Mouse (Mus musculus): ENCODE measurements around the gene Nono.

DNA sequence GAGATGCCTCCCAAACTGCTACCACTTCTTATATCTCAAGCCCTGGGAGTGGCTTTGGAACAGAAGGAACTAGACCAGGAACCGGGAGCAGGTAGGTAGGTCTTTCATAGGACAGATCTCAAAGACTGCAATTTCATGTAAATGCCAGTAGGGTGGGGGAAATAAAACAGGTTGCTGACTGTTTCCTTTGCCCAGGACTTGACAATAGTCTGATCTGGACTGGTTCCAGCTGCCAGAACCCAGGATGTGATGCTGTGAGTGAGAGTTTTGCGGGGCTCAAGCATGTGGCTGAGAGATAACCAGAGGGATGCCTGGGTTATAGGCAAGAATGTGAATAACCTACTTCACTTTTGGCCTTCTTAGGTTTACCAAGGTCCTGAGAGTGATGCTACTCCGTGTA is 22.5 kb downstream of the Nono start:
- TF ChIP-seq ETS1 (IDR thresholded peaks at IDR 0.05; ENCODE audit: low read depth, low read length) (no peak), BHLHE40 (IDR thresholded peaks at IDR 0.05; ENCODE audit: borderline replicate concordance, low read depth, low read length) (no peak), CTCF (IDR thresholded peaks at IDR 0.05 in 2 of 3, conservative IDR thresholded peaks at IDR 0.05 in 1 of 3; ENCODE audit: control insufficient read depth in 1 of 3, insufficient read depth in 1 of 3, low read depth in 2 of 3, low read length in 3 of 3, poor library complexity in 1 of 3, severe bottlenecking in 1 of 3) (peak in 1 of 3 experiments; percentile 15; a peak in 1 of 6 replicates), ELF1 (IDR thresholded peaks at IDR 0.05; ENCODE audit: low read depth, low read length) (no peak), SMC3 (IDR thresholded peaks at IDR 0.05; ENCODE audit: low read depth, low read length) (no peak), EP300 (IDR thresholded peaks at IDR 0.05; ENCODE audit: low read depth in 1 of 2, low read length in 2 of 2) (no peak), MXI1 (IDR thresholded peaks at IDR 0.05; ENCODE audit: low read depth, low read length) (no peak), POLR2A (IDR thresholded peaks at IDR 0.05; ENCODE audit: control insufficient read depth in 1 of 2, insufficient read depth in 1 of 2, low read depth in 1 of 2, low read length in 2 of 2, poor library complexity in 1 of 2) (no peak)

Data from MEL (cell line).